In genomic region chr4:82306045-82306444, GRCm38 (mm10) we compare ENCODE assay signal across 12 mouse cellular contexts.
A peak's percentile ranks its signal among the peaks of the same experiment; 100 is the strongest.
DNase-seq lines count a peak whose midpoint lies in the region; ATAC-seq and TF ChIP-seq lines count a peak whose summit lies in the region.
"Had no signal": no experiment of that assay in that cellular context is flagged by ENCODE, and none has a peak within 500 bp of the region (broad histone marks: within the 10 kb centered on the region; RNA-seq: fewer than 3 reads in every experiment).

No protein-coding gene starts in this region.

- TF ChIP-seq CTCF in lung, embryonic 14.5 days (IDR thresholded peaks at IDR 0.05; ENCODE audit: low read depth): no peak
- TF ChIP-seq CTCF in lung, adult 2 months (IDR thresholded peaks at IDR 0.05; ENCODE audit: insufficient read depth, low read length): no peak

- no peak for TF ChIP-seq POLR2A in lung, adult 2 months (IDR thresholded peaks at IDR 0.05; ENCODE audit: borderline replicate concordance, extremely low read depth, low read depth, low read length)

- no peak for ATAC-seq in heart, embryonic 14.5 days (ENCODE audit: insufficient number of reproducible peaks, insufficient read depth, low FRiP score, low read depth)
- ATAC-seq in lung, embryonic 14.5 days (ENCODE audit: insufficient read depth): peak; percentile 68; the same call in 1 of the 2 replicates
- no peak for ATAC-seq in forebrain, embryonic 12.5 days (ENCODE audit: low FRiP score)
- ATAC-seq: Patski had no signal

- WGBS in heart, embryonic 14.5 days: 63% methylated on average over 6 of the region's 6 CpGs
- 12% methylated on average over 6 of the region's 6 CpGs for WGBS in lung, embryonic 14.5 days
- WGBS in lung, adult 2 months: 20% methylated on average over 6 of the region's 6 CpGs
- WGBS in forebrain, embryonic 12.5 days: 79% methylated on average over 6 of the region's 6 CpGs

- no peak for DNase-seq in heart, adult 9 months (ENCODE audit: low spot score in 2 of 2)
- peak; percentile 87 for DNase-seq in lung, embryonic 14.5 days
- DNase-seq in lung, adult 2 months: no peak
- DNase-seq in lung, postnatal 36 days: peak; percentile 21
- DNase-seq in frontal cortex, adult 2 months (ENCODE audit: extremely low spot score in 1 of 2, low spot score in 1 of 2): no peak
- DNase-seq in gastrocnemius, postnatal 4 days (ENCODE audit: low spot score in 2 of 2): no peak
- DNase-seq: adrenal gland, postnatal 14 days; cerebellum, adult 18-20 months; gastrocnemius, postnatal 36 days had no signal

- H3K9ac ChIP-seq in heart, embryonic 14.5 days (ENCODE audit: low read length): no peak overlapping the region
- no peak overlapping the region for H3K9ac ChIP-seq in lung, embryonic 14.5 days
- H3K9ac ChIP-seq in forebrain, embryonic 12.5 days: no peak overlapping the region

- H3K27ac ChIP-seq in heart, embryonic 14.5 days (replicated peaks in 1 of 2; ENCODE audit: control insufficient read depth in 1 of 2, insufficient read depth in 1 of 2, low read depth in 2 of 2, low read length in 2 of 2): peak overlapping the region; percentile 55 to 91; a peak in 3 of 4 replicates
- peak overlapping the region; percentile 97 for H3K27ac ChIP-seq in lung, embryonic 14.5 days (ENCODE audit: low read depth)
- 0 out of 2 replicates have a peak overlapping the region, but pooled peaks have one; percentile 33 for H3K27ac ChIP-seq in forebrain, embryonic 12.5 days

- no peak overlapping the region for H3K4me2 ChIP-seq in heart, embryonic 14.5 days (ENCODE audit: low read length)
- peak overlapping the region; percentile 31 for H3K4me2 ChIP-seq in lung, embryonic 14.5 days
- H3K4me2 ChIP-seq in forebrain, embryonic 12.5 days: no peak overlapping the region

- H3K36me3 ChIP-seq in heart, embryonic 14.5 days (ENCODE audit: control insufficient read depth, insufficient read depth, low read length): peaks cover 59% of the 10 kb centered on the region
- H3K36me3 ChIP-seq in lung, embryonic 14.5 days (ENCODE audit: insufficient read depth): peaks cover 57% of the 10 kb centered on the region
- H3K36me3 ChIP-seq in forebrain, embryonic 12.5 days (replicated peaks): peaks cover 21% of the 10 kb centered on the region

- H3K4me1 ChIP-seq in heart, embryonic 14.5 days (ENCODE audit: control insufficient read depth in 2 of 2, insufficient read depth in 2 of 2, low read length in 2 of 2): peaks cover 16 to 36% of the 10 kb centered on the region in 2 experiments
- H3K4me1 ChIP-seq in lung, embryonic 14.5 days (ENCODE audit: insufficient read depth): peaks cover 35% of the 10 kb centered on the region
- H3K4me1 ChIP-seq in lung, adult 2 months (ENCODE audit: control insufficient read depth, insufficient read depth, low read length): peaks cover 27% of the 10 kb centered on the region
- peaks cover 44% of the 10 kb centered on the region for H3K4me1 ChIP-seq in forebrain, embryonic 12.5 days

- no peak overlapping the region for H3K4me3 ChIP-seq in heart, embryonic 14.5 days (ENCODE audit: control insufficient read depth in 1 of 2, insufficient read depth in 1 of 2, low read depth in 1 of 2, low read length in 2 of 2)
- H3K4me3 ChIP-seq in lung, embryonic 14.5 days (ENCODE audit: low read depth, low read length): no peak overlapping the region
- no peak overlapping the region for H3K4me3 ChIP-seq in lung, adult 2 months (replicated peaks; ENCODE audit: extremely low read depth, low read depth, low read length)
- H3K4me3 ChIP-seq in forebrain, embryonic 12.5 days (replicated peaks): no peak overlapping the region

- no peaks in the 10 kb centered on the region for H3K27me3 ChIP-seq in heart, embryonic 14.5 days (ENCODE audit: control insufficient read depth, insufficient read depth, low read length)
- H3K27me3 ChIP-seq in lung, embryonic 14.5 days (ENCODE audit: insufficient read depth, low read length): no peaks in the 10 kb centered on the region
- no peaks in the 10 kb centered on the region for H3K27me3 ChIP-seq in forebrain, embryonic 12.5 days
- H3K27me3 ChIP-seq: Patski had no signal

- H3K9me3 ChIP-seq in heart, embryonic 14.5 days (ENCODE audit: control insufficient read depth, low read length): 0 out of 2 replicates have a peak, but pooled peaks cover 3% of the 10 kb centered on the region
- no peaks in the 10 kb centered on the region for H3K9me3 ChIP-seq in lung, embryonic 14.5 days (ENCODE audit: low read depth, low read length)
- no peaks in the 10 kb centered on the region for H3K9me3 ChIP-seq in forebrain, embryonic 12.5 days

Comparison
In these comparisons a context has a peak if more than half of its experiments do, and no peak if none do; other contexts are left out.
1. DNase-seq: peak in lung, embryonic 14.5 days (single experiment) and lung, postnatal 36 days (single experiment); none in heart, adult 9 months (0 of 2), lung, adult 2 months (single experiment), frontal cortex, adult 2 months (0 of 2) and gastrocnemius, postnatal 4 days (0 of 2).
2. H3K27ac ChIP-seq: peak in every context shown above with its lines; median percentile 97 in lung, embryonic 14.5 days; 73 in heart, embryonic 14.5 days; 33 in forebrain, embryonic 12.5 days.